Mouse (Mus musculus) cortical plate, adult 2 months (tissue): Measurements from ENCODE around the gene Ccdc174.

ENCODE experiments used
- CTCF ChIP-seq: fragments of 200-500 bp; IDR thresholded peaks from 2 replicates; pipeline ENCODE4 v1.5.1; 2011; ENCODE audit warnings: mild to moderate bottlenecking, control low read depth, low read length; ENCODE audit not compliant: insufficient read depth; ENCODE audit errors: extremely low read depth
- POLR2A ChIP-seq: fragments of 200-500 bp; IDR thresholded peaks from 2 replicates; pipeline ENCODE4 v1.6.1; 2011; ENCODE audit warnings: mild to moderate bottlenecking, low read length, control low read depth; ENCODE audit not compliant: insufficient read depth; ENCODE audit errors: extremely low read depth

- no peak for TF ChIP-seq CTCF
- no peak for TF ChIP-seq POLR2A
Observed at GRCm38 (mm10) chr6:91914011-91914410, 36.2 kb downstream of the Ccdc174 start.
